Mouse (Mus musculus) small intestine, adult 2 months (tissue): ENCODE measurements at regions not wholly inside any gene's neighbourhood (a gene's known extent, or its start where the extent isn't known, plus 50 kb on each side); places are given as distances from the start of the nearest gene placed in this dataset.
"Not testable (repeated sequence)": the region's sequence is repeated elsewhere in the genome, so short reads cannot be mapped to it uniquely, and the experiment has no call there.

ENCODE experiments used
- H3K27ac ChIP-seq: fragments of 200-500 bp; 2 replicates; pipeline ENCODE4 v1.5.1; 2012; ENCODE audit warnings: low read depth, low read length, control low read depth, inconsistent platforms; ENCODE audit not compliant: insufficient read depth
- H3K27me3 ChIP-seq: fragments of 200-500 bp; 2 replicates; pipeline ENCODE4 v1.6.1; 2012; ENCODE audit warnings: mild to moderate bottlenecking, moderate library complexity, low read length, inconsistent platforms; ENCODE audit not compliant: control insufficient read depth, insufficient read depth
- H3K36me3 ChIP-seq: fragments of 200-500 bp; 2 replicates; pipeline ENCODE4 v1.6.1; 2012; ENCODE audit warnings: mild to moderate bottlenecking, low read length, control low read depth, inconsistent platforms; ENCODE audit not compliant: control insufficient read depth, insufficient read depth
- H3K4me1 ChIP-seq: fragments of 200-500 bp; 2 replicates; pipeline ENCODE4 v1.6.1; 2012; ENCODE audit warnings: low read length, inconsistent platforms, mixed read lengths; ENCODE audit not compliant: control insufficient read depth, insufficient read depth, insufficient read length
- H3K4me3 ChIP-seq: fragments of 200-500 bp; 2 replicates; pipeline ENCODE4 v1.5.1; 2012; ENCODE audit warnings: low read depth, mild to moderate bottlenecking, control low read depth, inconsistent platforms, low read length, moderate library complexity
- CTCF ChIP-seq: fragments of 200-500 bp; IDR thresholded peaks from 2 replicates; pipeline ENCODE4 v1.5.1; 2012; ENCODE audit warnings: low read depth, mild to moderate bottlenecking, control low read depth, inconsistent platforms, low read length, moderate library complexity, mixed read lengths; ENCODE audit not compliant: insufficient replicate concordance, insufficient read length; ENCODE audit errors: extremely low read depth
- POLR2A ChIP-seq: fragments of 200-500 bp; IDR thresholded peaks from 2 replicates; pipeline ENCODE4 v1.6.1; 2012; ENCODE audit warnings: low read depth, mild to moderate bottlenecking, control low read depth, inconsistent platforms, low read length, moderate library complexity
- WGBS: fragments of 180-500 bp; shearing (Covaris S2); methylation state at CpG from one replicate; pipeline ENCODE4 v1.1.7; 2018; 5-methylcytosine and 5-hydroxymethylcytosine counted together

DNA sequence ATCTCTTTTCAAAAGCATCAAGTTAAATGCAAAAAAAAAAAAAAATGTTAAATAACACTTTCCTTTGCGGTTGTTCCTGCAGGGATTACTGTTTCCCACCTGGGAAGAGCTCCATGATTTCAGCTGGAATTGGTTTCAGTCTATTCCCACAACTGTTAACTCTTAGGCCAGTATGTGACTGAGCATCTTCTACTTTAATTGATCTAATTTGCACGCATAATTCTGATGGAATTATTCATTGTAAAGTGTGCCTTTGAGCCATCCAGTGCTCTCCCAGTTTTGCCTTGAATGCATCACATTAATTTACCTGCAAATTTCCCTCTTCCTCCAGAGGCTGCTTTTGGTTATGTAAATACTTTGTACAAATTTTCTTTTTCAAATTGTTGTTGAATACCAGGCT lies 114.4 kb upstream of the Bet1 start:
- 67% methylated on average over 2 of the region's 2 CpGs for WGBS
- Histone ChIP-seq H3K27ac (no peak overlapping the region), H3K4me1 (no peaks in the 10 kb centered on the region), H3K27me3 (no peaks in the 10 kb centered on the region), H3K36me3 (no peaks in the 10 kb centered on the region), H3K4me3 (no peak overlapping the region)
- no peak for TF ChIP-seq CTCF
- TF ChIP-seq POLR2A = no peak

DNA sequence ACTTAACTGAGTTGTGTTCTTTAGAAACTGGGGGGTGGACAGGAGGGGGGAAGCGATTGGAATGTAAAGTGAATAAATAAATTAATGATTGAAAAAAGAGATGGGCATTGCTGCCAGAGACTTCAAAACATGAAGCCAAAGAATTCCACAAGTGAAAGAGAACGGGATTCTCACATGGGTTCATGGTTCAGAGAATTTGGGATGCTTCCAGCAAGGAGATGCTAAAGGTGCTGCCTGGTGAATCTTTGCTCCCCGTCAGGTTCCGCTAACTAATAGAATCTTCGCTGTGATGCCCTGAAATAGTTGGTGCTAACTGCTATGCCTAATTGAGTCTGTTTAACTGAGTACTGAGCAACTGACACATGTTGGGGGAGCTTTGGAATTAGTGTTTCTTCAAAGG lies 118.9 kb upstream of the Bet1 start:
- Histone ChIP-seq H3K27ac (no peak overlapping the region), H3K4me3 (no peak overlapping the region), H3K27me3 (no peaks in the 10 kb centered on the region), H3K36me3 (no peaks in the 10 kb centered on the region), H3K4me1 (no peaks in the 10 kb centered on the region)
- 83% methylated on average over 5 of the region's 5 CpGs for WGBS
- TF ChIP-seq POLR2A = no peak
- TF ChIP-seq CTCF = no peak

DNA sequence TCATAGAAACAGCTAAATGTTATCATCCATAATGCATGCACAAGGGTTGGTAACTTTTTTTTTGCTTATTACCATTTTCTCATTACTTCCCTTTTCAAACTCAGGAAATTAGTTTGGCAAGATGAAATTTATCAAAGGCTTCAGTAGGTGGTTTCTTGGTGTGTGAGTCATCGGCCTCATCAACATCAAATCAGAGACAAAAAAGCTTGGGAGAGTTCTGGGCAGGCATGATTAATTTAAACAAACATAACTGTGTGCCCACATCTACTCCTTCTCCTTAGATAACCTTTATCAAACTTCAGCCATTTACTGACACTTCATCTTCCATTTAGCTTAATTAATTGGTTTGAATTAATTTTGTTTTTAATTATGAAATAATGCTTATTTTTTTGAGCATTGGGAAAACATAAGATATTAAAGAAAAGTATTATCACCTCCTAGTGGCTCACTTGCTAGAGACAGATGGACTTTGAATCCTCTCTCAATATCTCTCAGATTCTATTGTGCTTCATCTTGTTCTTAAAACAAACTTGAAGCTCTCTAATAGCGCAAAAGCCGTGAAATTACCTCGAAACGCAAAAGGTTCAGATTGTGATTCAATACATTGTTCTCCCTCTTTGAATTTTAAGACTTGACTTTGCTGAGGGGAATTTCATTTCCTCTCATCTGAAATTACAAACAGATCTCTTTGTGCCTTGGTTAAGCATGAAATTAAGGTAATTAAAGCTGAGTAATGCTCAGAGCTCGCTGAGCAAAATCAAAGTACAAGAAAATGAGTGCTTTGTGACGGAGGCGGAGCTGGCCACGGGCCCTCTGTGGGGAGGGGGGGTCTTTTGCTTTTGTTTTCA lies 158.7 kb upstream of the Bet1 start:
- H3K4me1 ChIP-seq = no peaks in the 10 kb centered on the region
- no peak overlapping the region for H3K27ac ChIP-seq
- TF ChIP-seq CTCF = no peak
- TF ChIP-seq POLR2A = no peak
- 78% methylated on average over 9 of the region's 9 CpGs for WGBS
- H3K27me3 ChIP-seq = no peaks in the 10 kb centered on the region
- no peak overlapping the region for H3K4me3 ChIP-seq
- H3K36me3 ChIP-seq = no peaks in the 10 kb centered on the region

DNA sequence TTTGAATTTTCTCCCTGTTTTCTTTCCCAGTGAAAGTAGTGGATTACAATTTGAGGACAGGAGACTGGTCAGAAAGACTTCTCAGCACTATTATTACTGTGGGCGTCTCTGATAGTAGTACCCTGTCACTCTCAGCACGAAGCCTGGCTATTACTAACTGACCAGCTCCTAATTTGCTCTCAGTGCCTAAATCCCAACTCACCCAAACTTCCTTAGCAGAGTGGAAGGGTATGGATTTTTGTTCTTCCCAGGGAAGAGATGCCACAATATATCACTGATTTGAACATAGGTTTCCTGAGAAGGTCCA lies 159.3 kb upstream of the Bet1 start:
- 88% methylated on average over 2 of the region's 2 CpGs for WGBS
- no peaks in the 10 kb centered on the region for H3K4me1 ChIP-seq
- H3K27me3 ChIP-seq = no peaks in the 10 kb centered on the region
- H3K36me3 ChIP-seq = no peaks in the 10 kb centered on the region
- H3K4me3 ChIP-seq = no peak overlapping the region
- no peak overlapping the region for H3K27ac ChIP-seq
- TF ChIP-seq CTCF = no peak
- TF ChIP-seq POLR2A = no peak

DNA sequence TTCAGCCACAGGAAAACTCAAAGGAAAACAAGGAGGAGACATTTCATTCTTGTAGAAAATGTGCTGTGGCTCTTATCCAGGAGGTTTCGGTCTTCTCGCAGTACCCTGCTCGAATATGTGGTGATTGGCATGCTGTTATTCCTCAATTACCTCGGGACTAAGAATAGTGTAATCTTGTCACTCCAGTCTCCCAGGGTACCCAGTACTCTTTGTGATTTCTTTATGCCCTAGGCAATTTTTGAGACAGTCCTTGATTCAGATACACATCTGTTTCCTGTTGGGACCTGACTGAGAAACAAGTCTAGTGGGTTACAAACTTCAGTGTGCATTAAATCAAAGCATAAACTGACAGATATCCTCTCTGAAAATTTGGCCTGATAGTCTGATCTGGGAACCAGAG lies 189.8 kb upstream of the Bet1 start:
- no peaks in the 10 kb centered on the region for H3K27me3 ChIP-seq
- H3K4me1 ChIP-seq = no peaks in the 10 kb centered on the region
- WGBS = 63% methylated on average over 4 of the region's 4 CpGs
- H3K27ac ChIP-seq = no peak overlapping the region
- no peak overlapping the region for H3K4me3 ChIP-seq
- TF ChIP-seq POLR2A (no peak), CTCF (no peak)
- H3K36me3 ChIP-seq = no peaks in the 10 kb centered on the region

DNA sequence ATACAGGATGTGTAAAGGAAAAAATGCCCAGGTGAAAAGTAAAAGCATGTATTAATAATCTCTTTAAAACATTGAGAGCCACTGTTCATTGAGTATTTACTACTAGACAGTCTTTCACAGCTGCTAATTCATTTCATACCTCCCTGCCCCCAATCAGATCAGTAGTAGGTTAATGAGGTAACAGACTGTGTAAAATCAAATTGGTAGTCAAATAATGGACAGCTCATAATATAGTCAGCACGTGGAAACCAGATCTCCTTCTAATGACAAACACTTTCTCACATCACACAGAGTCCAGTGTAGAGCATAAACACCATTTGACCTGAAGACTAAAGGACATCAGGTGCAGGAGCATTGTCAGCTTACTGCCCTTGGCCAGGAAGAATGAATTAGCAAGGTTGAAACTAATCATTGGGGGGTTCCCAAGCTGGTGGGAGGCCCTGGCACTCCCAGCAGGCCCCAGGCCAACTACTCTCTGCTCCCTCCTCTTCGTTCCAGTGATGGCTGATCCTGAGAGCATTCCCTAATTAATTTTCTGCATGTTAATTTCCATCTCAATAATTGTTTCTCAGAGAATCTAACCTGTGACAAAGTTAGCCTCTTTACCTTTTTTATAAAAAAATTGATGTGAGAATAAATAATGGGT lies 190.6 kb upstream of the Bet1 start:
- TF ChIP-seq POLR2A (no peak), CTCF (no peak)
- no peaks in the 10 kb centered on the region for H3K36me3 ChIP-seq
- WGBS = 53% methylated on average over 2 of the region's 2 CpGs
- no peaks in the 10 kb centered on the region for H3K27me3 ChIP-seq
- no peak overlapping the region for H3K27ac ChIP-seq
- H3K4me3 ChIP-seq = no peak overlapping the region
- no peaks in the 10 kb centered on the region for H3K4me1 ChIP-seq

DNA sequence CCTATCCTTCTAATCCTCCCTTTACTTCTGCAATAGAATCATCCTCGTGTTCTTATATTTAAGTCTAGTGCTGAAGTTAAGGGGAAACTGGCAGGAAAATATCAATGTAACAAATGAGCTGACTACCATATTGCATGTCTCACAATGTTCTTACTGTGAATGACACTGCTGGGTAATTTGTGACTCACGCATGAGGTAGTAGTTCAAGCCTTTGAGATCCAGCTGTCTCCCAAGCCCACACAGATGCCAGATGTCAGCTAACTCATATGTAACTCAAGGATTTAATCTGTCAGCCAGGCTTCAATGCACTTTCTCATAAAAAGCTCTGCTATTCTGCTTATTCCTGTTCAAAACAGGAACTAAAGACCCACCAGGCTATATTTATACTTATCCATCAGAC lies 204.6 kb upstream of the Bet1 start:
- H3K4me3 ChIP-seq = no peak overlapping the region
- TF ChIP-seq CTCF = no peak
- TF ChIP-seq POLR2A = no peak
- WGBS = 77% methylated on average over 2 of the region's 2 CpGs
- no peak overlapping the region for H3K27ac ChIP-seq
- H3K4me1 ChIP-seq = no peaks in the 10 kb centered on the region
- H3K27me3 ChIP-seq = no peaks in the 10 kb centered on the region
- H3K36me3 ChIP-seq = no peaks in the 10 kb centered on the region

DNA sequence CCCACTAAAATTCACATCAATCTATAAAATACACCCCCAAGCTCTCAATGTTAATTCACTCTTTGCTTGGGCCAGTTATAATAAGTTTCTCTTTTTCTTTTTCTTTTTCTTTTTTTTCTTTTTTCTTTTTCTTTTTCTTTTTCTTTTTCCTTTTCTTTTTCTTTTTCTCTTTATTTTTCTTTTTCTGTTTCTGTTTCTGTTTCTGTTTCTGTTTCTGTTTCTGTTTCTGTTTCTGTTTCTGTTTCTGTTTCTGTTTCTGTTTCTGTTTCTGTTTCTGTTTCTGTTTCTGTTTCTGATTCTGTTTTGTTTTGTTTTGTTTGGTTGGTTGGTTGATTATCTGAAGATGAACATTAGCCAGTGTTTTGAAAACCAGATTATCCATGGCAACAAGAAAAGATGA lies 201.2 kb upstream of the Col1a2 start:
- H3K36me3 ChIP-seq, H3K27ac ChIP-seq, H3K4me3 ChIP-seq, H3K27me3 ChIP-seq, H3K4me1 ChIP-seq: not testable (repeated sequence)
